Mouse (Mus musculus): Measurements from ENCODE around the gene Tln2.

GRCm38 (mm10) chr9:67303038-67303437 is 256.5 kb downstream of the Tln2 start:
- TF ChIP-seq GATA1 (IDR thresholded peaks at IDR 0.05; ENCODE audit: low read length) = no peak
- TF ChIP-seq TAL1 (IDR thresholded peaks at IDR 0.05; ENCODE audit: low read length) = no peak
